Mouse (Mus musculus): ENCODE measurements around the gene Cyp3a11. TPM values are rescaled to one million over a fixed set of nuclear protein-coding genes. Genes with fewer than 3 reads are reported as not detected.
"Not testable (repeated sequence)": the region's sequence is repeated elsewhere in the genome, so short reads cannot be mapped to it uniquely, and the experiment has no call there.

Gene Cyp3a11
- polyA plus RNA-seq (2012; rRNA removed) = 0.03 and 0.12 TPM in 2 replicates

DNA sequence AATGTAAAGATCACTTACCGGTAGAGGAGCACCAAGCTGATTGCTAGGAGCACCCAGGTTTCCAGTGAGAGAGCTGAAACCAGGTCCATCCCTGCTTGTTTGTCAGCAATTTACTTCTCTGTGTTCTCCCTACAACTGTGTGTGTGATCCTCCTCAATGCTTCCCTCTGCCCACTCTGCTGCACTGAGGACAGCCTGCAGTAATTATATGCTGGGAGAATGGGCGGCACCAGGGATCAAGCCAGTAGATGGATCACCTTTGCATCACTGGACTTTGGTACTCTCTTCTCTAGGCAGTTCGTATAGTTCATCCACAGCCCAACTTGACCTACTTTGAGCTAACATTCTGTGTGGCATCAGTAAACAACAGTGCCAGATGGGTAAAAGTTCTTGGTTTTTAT, at the start of gene Cyp3a11:
Cyp3a11 (minus strand) TSS at position 277 of the 400 bp plus-strand sequence.
- no peak within 1 kb of the TSS for H3K27ac ChIP-seq (ENCODE audit: insufficient read depth, low read depth, low read length)
- no peaks in the 10 kb centered on the region for H3K36me3 ChIP-seq (ENCODE audit: control insufficient read depth, insufficient read depth, low read length)
- no peaks in the 10 kb centered on the region for H3K4me1 ChIP-seq (ENCODE audit: control insufficient read depth, insufficient read depth, low read length)
- TF ChIP-seq CTCF (conservative IDR thresholded peaks at IDR 0.05; ENCODE audit: insufficient read depth, insufficient read length, low read depth, low read length) (no peak), POLR2A (IDR thresholded peaks at IDR 0.05; ENCODE audit: low read depth, low read length) (no peak)
- 70% methylated on average over 3 of the region's 3 CpGs for WGBS
- no peak for DNase-seq
- no peaks in the 10 kb centered on the region for H3K27me3 ChIP-seq (replicated peaks; ENCODE audit: control insufficient read depth, insufficient read depth, low read length)
- H3K4me3 ChIP-seq (ENCODE audit: insufficient read depth, low read depth, low read length) = no peak within 1 kb of the TSS

- no peak overlapping the region for H3K4me3 ChIP-seq (ENCODE audit: insufficient read depth, low read depth, low read length)
- no peaks in the 10 kb centered on the region for H3K27me3 ChIP-seq (replicated peaks; ENCODE audit: control insufficient read depth, insufficient read depth, low read length)
- TF ChIP-seq POLR2A (IDR thresholded peaks at IDR 0.05; ENCODE audit: low read depth, low read length) = no peak
- TF ChIP-seq CTCF (conservative IDR thresholded peaks at IDR 0.05; ENCODE audit: insufficient read depth, insufficient read length, low read depth, low read length) = no peak
- H3K27ac ChIP-seq (ENCODE audit: insufficient read depth, low read depth, low read length) = no peak overlapping the region
- peaks cover 2% of the 10 kb centered on the region; the same call in 1 of the 2 replicates for H3K4me1 ChIP-seq (ENCODE audit: control insufficient read depth, insufficient read depth, low read length)
- peak; percentile 33 for DNase-seq
- H3K36me3 ChIP-seq (ENCODE audit: control insufficient read depth, insufficient read depth, low read length) = no peaks in the 10 kb centered on the region
Observed at GRCm38 (mm10) chr5:145912912-145913311, 33.1 kb upstream of the Cyp3a11 start.

- no peak overlapping the region for H3K4me3 ChIP-seq (ENCODE audit: insufficient read depth, low read depth, low read length)
- no peaks in the 10 kb centered on the region for H3K36me3 ChIP-seq (ENCODE audit: control insufficient read depth, insufficient read depth, low read length)
- H3K27me3 ChIP-seq (replicated peaks; ENCODE audit: control insufficient read depth, insufficient read depth, low read length) = no peaks in the 10 kb centered on the region
- no peak for TF ChIP-seq CTCF (conservative IDR thresholded peaks at IDR 0.05; ENCODE audit: insufficient read depth, insufficient read length, low read depth, low read length)
- TF ChIP-seq POLR2A (IDR thresholded peaks at IDR 0.05; ENCODE audit: low read depth, low read length) = no peak
- peaks cover 2% of the 10 kb centered on the region; the same call in 1 of the 2 replicates for H3K4me1 ChIP-seq (ENCODE audit: control insufficient read depth, insufficient read depth, low read length)
- peak overlapping the region; percentile 71 for H3K27ac ChIP-seq (ENCODE audit: insufficient read depth, low read depth, low read length)
- DNase-seq = peak; percentile 90
Observed at GRCm38 (mm10) chr5:145911781-145912180, 32.0 kb upstream of the Cyp3a11 start.

- not testable (repeated sequence) for H3K27me3 ChIP-seq (replicated peaks; ENCODE audit: control insufficient read depth, insufficient read depth, low read length); H3K4me1 ChIP-seq (ENCODE audit: control insufficient read depth, insufficient read depth, low read length); H3K4me3 ChIP-seq (ENCODE audit: insufficient read depth, low read depth, low read length); H3K27ac ChIP-seq (ENCODE audit: insufficient read depth, low read depth, low read length); H3K36me3 ChIP-seq (ENCODE audit: control insufficient read depth, insufficient read depth, low read length); DNase-seq
- WGBS = 86% methylated on average over 2 of the region's 2 CpGs
Observed at GRCm38 (mm10) chr5:145906937-145907336, 27.2 kb upstream of the Cyp3a11 start.

DNA sequence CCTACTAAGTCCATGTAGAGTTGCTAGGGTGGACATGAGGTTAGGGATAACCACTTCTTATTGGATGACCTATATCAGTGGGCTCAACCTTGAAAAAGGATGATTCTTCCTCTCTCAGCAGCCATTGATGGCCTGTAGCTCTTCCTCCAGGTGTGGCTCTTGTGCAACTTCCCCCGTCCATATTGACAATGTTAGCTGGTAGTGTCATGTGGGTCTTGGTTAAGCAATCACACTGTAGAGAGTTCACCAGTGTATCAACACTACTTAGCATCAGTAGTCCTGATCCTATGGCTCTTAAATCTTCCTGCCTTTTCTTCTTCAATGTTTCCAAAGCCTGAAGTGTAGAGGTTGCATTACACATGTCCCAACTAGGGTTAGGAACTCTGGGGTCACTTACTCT, 24.8 kb upstream of the Cyp3a11 start:
- H3K4me3 ChIP-seq (ENCODE audit: insufficient read depth, low read depth, low read length) = no peak overlapping the region
- TF ChIP-seq CTCF (conservative IDR thresholded peaks at IDR 0.05; ENCODE audit: insufficient read depth, insufficient read length, low read depth, low read length) (no peak), POLR2A (IDR thresholded peaks at IDR 0.05; ENCODE audit: low read depth, low read length) (no peak)
- DNase-seq = no peak
- H3K27me3 ChIP-seq (replicated peaks; ENCODE audit: control insufficient read depth, insufficient read depth, low read length) = no peaks in the 10 kb centered on the region
- H3K4me1 ChIP-seq (ENCODE audit: control insufficient read depth, insufficient read depth, low read length) = no peaks in the 10 kb centered on the region
- 83% methylated on average over 1 of the region's 1 CpGs for WGBS
- H3K36me3 ChIP-seq (ENCODE audit: control insufficient read depth, insufficient read depth, low read length) = no peaks in the 10 kb centered on the region
- no peak overlapping the region for H3K27ac ChIP-seq (ENCODE audit: insufficient read depth, low read depth, low read length)

DNA sequence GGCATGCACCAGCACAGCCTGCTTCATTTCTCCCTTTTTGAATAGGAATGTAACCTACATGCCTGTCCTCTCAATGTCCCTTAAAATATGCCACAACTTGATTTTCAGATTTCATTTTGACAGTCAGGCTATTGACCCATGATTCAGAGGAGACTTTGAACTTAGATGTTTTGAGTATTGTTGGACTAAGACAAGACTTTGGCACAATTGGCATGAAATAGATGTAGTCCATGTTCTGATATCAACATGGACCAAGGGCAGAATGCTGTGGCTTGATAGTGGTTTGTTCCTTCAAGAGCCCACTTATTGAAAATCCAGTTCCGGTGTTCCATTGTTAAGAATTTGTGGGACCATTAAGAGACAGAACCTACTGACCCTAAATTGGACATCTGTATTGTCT, 23.6 kb upstream of the Cyp3a11 start:
- Histone ChIP-seq H3K36me3 (ENCODE audit: control insufficient read depth, insufficient read depth, low read length) (no peaks in the 10 kb centered on the region), H3K4me1 (ENCODE audit: control insufficient read depth, insufficient read depth, low read length) (no peaks in the 10 kb centered on the region), H3K27me3 (replicated peaks; ENCODE audit: control insufficient read depth, insufficient read depth, low read length) (no peaks in the 10 kb centered on the region), H3K27ac (ENCODE audit: insufficient read depth, low read depth, low read length) (no peak overlapping the region), H3K4me3 (ENCODE audit: insufficient read depth, low read depth, low read length) (no peak overlapping the region)
- TF ChIP-seq CTCF (conservative IDR thresholded peaks at IDR 0.05; ENCODE audit: insufficient read depth, insufficient read length, low read depth, low read length) = no peak
- TF ChIP-seq POLR2A (IDR thresholded peaks at IDR 0.05; ENCODE audit: low read depth, low read length) = no peak
- WGBS = 92% methylated on average over 1 of the region's 1 CpGs
- DNase-seq = no peak

DNA sequence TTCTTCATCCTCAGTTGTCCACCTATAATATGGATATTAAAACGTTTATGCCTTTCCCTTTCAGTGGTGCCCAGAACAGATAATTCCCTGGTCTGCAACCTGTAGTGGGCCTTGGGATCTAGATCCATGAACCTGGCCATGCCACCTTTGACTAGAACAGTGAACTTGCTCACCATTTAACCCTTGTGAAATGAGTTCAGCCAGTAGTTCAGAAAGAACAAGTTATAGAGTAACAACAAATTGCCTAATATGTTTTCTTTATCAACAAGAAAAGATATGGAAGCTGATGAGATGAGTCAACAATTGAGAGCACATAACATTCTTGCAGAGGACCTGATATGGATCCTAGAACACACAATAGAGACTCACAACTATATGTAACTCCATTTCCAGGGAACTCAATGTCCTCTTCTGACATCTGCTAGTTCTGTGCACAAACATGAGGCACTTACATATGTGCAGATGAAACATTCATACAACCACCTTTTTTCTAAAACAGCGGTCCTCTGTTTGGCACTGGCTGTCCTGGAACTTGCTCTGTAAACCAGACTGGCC, 20.7 kb upstream of the Cyp3a11 start:
- no peak overlapping the region for H3K4me3 ChIP-seq (ENCODE audit: insufficient read depth, low read depth, low read length)
- no peak for DNase-seq
- 53% methylated on average over 2 of the region's 2 CpGs for WGBS
- no peaks in the 10 kb centered on the region for H3K27me3 ChIP-seq (replicated peaks; ENCODE audit: control insufficient read depth, insufficient read depth, low read length)
- no peak for TF ChIP-seq POLR2A (IDR thresholded peaks at IDR 0.05; ENCODE audit: low read depth, low read length)
- no peak for TF ChIP-seq CTCF (conservative IDR thresholded peaks at IDR 0.05; ENCODE audit: insufficient read depth, insufficient read length, low read depth, low read length)
- H3K4me1 ChIP-seq (ENCODE audit: control insufficient read depth, insufficient read depth, low read length) = no peaks in the 10 kb centered on the region
- H3K27ac ChIP-seq (ENCODE audit: insufficient read depth, low read depth, low read length) = no peak overlapping the region
- H3K36me3 ChIP-seq (ENCODE audit: control insufficient read depth, insufficient read depth, low read length) = no peaks in the 10 kb centered on the region

GRCm38 (mm10) chr5:145897271-145897670, 17.5 kb upstream of the Cyp3a11 start:
- DNase-seq = no peak
- Histone ChIP-seq H3K27me3 (replicated peaks; ENCODE audit: control insufficient read depth, insufficient read depth, low read length) (no peaks in the 10 kb centered on the region), H3K36me3 (ENCODE audit: control insufficient read depth, insufficient read depth, low read length) (no peaks in the 10 kb centered on the region), H3K4me3 (ENCODE audit: insufficient read depth, low read depth, low read length) (no peak overlapping the region), H3K4me1 (ENCODE audit: control insufficient read depth, insufficient read depth, low read length) (no peaks in the 10 kb centered on the region), H3K27ac (ENCODE audit: insufficient read depth, low read depth, low read length) (no peak overlapping the region)
- WGBS = 59% methylated on average over 1 of the region's 1 CpGs
- TF ChIP-seq POLR2A (IDR thresholded peaks at IDR 0.05; ENCODE audit: low read depth, low read length) = no peak

Measured in kidney, adult 2 months (tissue).